Mouse (Mus musculus) erythroblast, embryonic 14.5 days (primary cell): ENCODE data around the gene Hydin.

Experiments
- GATA1 ChIP-seq: IDR thresholded peaks from 2 replicates; pipeline ENCODE4 v1.6.1; 2012; ENCODE audit warnings: low read length, inconsistent platforms, mixed read lengths
- TAL1 ChIP-seq: IDR thresholded peaks from 3 replicates; pipeline ENCODE4 v1.6.1; 2012; ENCODE audit warnings: low read length, inconsistent platforms, mixed read lengths

DNA sequence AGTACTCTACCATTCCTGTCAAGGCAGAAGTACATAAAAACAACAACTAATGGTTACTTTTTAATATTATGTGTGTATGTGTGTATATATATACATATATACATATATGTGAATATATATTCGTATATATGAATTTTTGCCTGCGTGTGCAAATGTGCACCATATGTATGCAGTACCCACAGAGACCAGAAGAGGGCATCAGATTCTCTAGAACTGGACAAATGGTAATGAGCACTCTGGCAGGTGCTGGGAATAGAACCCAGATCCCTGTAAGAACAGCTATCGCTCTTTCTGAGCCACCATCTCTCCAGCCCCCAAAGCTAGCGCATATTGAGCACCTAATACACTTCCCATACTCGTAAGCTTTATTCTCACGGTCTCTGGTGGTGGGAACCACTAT, 220.9 kb downstream of the Hydin start:
- TF ChIP-seq GATA1 (no peak), TAL1 (no peak)
